Mouse (Mus musculus): ENCODE measurements around the gene Hoxb7. TPM values are rescaled to one million over a fixed set of nuclear protein-coding genes. Genes with fewer than 3 reads are reported as not detected.

The Hoxb7 gene
- total and polyA plus RNA-seq, 2 experiments from 2014 or later = 0.20 TPM; not detected in 1

GRCm38 (mm10) chr11:96334998-96335397, 48.6 kb downstream of the Hoxb7 start:
- no peaks in the 10 kb centered on the region for H3K4me1 ChIP-seq (ENCODE audit: control insufficient read depth, insufficient read depth)
- H3K4me2 ChIP-seq (ENCODE audit: low read depth, low read length) = no peak overlapping the region
- no peak overlapping the region for H3K9ac ChIP-seq (replicated peaks; ENCODE audit: low read depth, low read length)
- no peaks in the 10 kb centered on the region for H3K9me3 ChIP-seq (replicated peaks; ENCODE audit: control insufficient read depth, low read length)
- WGBS = 45% methylated on average over 3 of the region's 3 CpGs
- H3K4me3 ChIP-seq (ENCODE audit: low read depth, low read length) = no peak overlapping the region
- no peak overlapping the region for H3K27ac ChIP-seq (ENCODE audit: low read depth)
- H3K27me3 ChIP-seq (ENCODE audit: control insufficient read depth, insufficient read depth, low read length) = peaks cover 98% of the 10 kb centered on the region
- TF ChIP-seq EP300 (IDR thresholded peaks at IDR 0.05; ENCODE audit: low read depth) = no peak
- no peak for TF ChIP-seq CTCF (IDR thresholded peaks at IDR 0.05; ENCODE audit: low read depth)
- DNase-seq (ENCODE audit: low spot score) (no peak), ATAC-seq (ENCODE audit: insufficient read depth, low read depth) (no peak)
- no peaks in the 10 kb centered on the region for H3K36me3 ChIP-seq (replicated peaks; ENCODE audit: control insufficient read depth, insufficient read depth, low read length)

GRCm38 (mm10) chr11:96336597-96336996, 50.2 kb downstream of the Hoxb7 start:
- H3K9me3 ChIP-seq (replicated peaks; ENCODE audit: control insufficient read depth, low read length) = no peaks in the 10 kb centered on the region
- ATAC-seq (ENCODE audit: insufficient read depth, low read depth) (no peak), DNase-seq (ENCODE audit: low spot score) (no peak)
- no peak for TF ChIP-seq CTCF (IDR thresholded peaks at IDR 0.05; ENCODE audit: low read depth)
- TF ChIP-seq EP300 (IDR thresholded peaks at IDR 0.05; ENCODE audit: low read depth) = no peak
- no peak overlapping the region for H3K9ac ChIP-seq (replicated peaks; ENCODE audit: low read depth, low read length)
- no peaks in the 10 kb centered on the region for H3K4me1 ChIP-seq (ENCODE audit: control insufficient read depth, insufficient read depth)
- no peak overlapping the region for H3K4me3 ChIP-seq (ENCODE audit: low read depth, low read length)
- H3K27ac ChIP-seq (ENCODE audit: low read depth) = no peak overlapping the region
- WGBS = 20% methylated on average over 2 of the region's 2 CpGs
- peaks cover 96% of the 10 kb centered on the region for H3K27me3 ChIP-seq (ENCODE audit: control insufficient read depth, insufficient read depth, low read length)
- H3K36me3 ChIP-seq (replicated peaks; ENCODE audit: control insufficient read depth, insufficient read depth, low read length) = no peaks in the 10 kb centered on the region
- no peak overlapping the region for H3K4me2 ChIP-seq (ENCODE audit: low read depth, low read length)

- Histone ChIP-seq H3K27ac (ENCODE audit: low read depth) (no peak overlapping the region), H3K27me3 (ENCODE audit: control insufficient read depth, insufficient read depth, low read length) (peaks cover 96% of the 10 kb centered on the region), H3K4me1 (ENCODE audit: control insufficient read depth, insufficient read depth) (no peaks in the 10 kb centered on the region), H3K36me3 (replicated peaks; ENCODE audit: control insufficient read depth, insufficient read depth, low read length) (no peaks in the 10 kb centered on the region), H3K4me2 (ENCODE audit: low read depth, low read length) (no peak overlapping the region), H3K9ac (replicated peaks; ENCODE audit: low read depth, low read length) (no peak overlapping the region), H3K4me3 (ENCODE audit: low read depth, low read length) (no peak overlapping the region), H3K9me3 (replicated peaks; ENCODE audit: control insufficient read depth, low read length) (no peaks in the 10 kb centered on the region)
- DNase-seq (ENCODE audit: low spot score) (no peak), ATAC-seq (ENCODE audit: insufficient read depth, low read depth) (no peak)
- TF ChIP-seq EP300 (IDR thresholded peaks at IDR 0.05; ENCODE audit: low read depth) = no peak
- no peak for TF ChIP-seq CTCF (IDR thresholded peaks at IDR 0.05; ENCODE audit: low read depth)
- WGBS = 25% methylated on average over 6 of the region's 6 CpGs
Measured at GRCm38 (mm10) chr11:96337026-96337425, 50.6 kb downstream of the Hoxb7 start.

GRCm38 (mm10) chr11:96338957-96339855, 52.8 kb downstream of the Hoxb7 start:
- ATAC-seq (ENCODE audit: insufficient read depth, low read depth) = no peak
- Histone ChIP-seq H3K4me3 (ENCODE audit: low read depth, low read length) (no peak overlapping the region), H3K4me2 (ENCODE audit: low read depth, low read length) (no peak overlapping the region), H3K36me3 (replicated peaks; ENCODE audit: control insufficient read depth, insufficient read depth, low read length) (no peaks in the 10 kb centered on the region), H3K9me3 (replicated peaks; ENCODE audit: control insufficient read depth, low read length) (no peaks in the 10 kb centered on the region), H3K27me3 (ENCODE audit: control insufficient read depth, insufficient read depth, low read length) (peaks cover 96% of the 10 kb centered on the region), H3K4me1 (ENCODE audit: control insufficient read depth, insufficient read depth) (no peaks in the 10 kb centered on the region), H3K9ac (replicated peaks; ENCODE audit: low read depth, low read length) (no peak overlapping the region), H3K27ac (ENCODE audit: low read depth) (no peak overlapping the region)
- TF ChIP-seq CTCF (IDR thresholded peaks at IDR 0.05; ENCODE audit: low read depth) = no peak
- TF ChIP-seq EP300 (IDR thresholded peaks at IDR 0.05; ENCODE audit: low read depth) = no peak
- DNase-seq (ENCODE audit: low spot score) = no peak
- 40% methylated on average over 7 of the region's 7 CpGs for WGBS

MicroRNA genes within 50 kb of the gene (microRNA counts, 519-probe panel; counts per million panel counts)
- microRNA mmu-miR-10a = 3,314 counts per million, percentile 37 among the panel's probes with 10 or more counts
- microRNA mmu-miR-196a = 2,535 counts per million, percentile 28 among the panel's probes with 10 or more counts

Small RNAs within 50 kb of the gene (microRNA-seq; reads per million reads assigned to microRNA genes)
- gene Mir10a = 1,156 reads per million, percentile 80 among the genes with 10 or more reads in this experiment
- not detected for gene Mir196a-1

Other genes starting within 250 kb of the Hoxb7 start
- 42.4 and 44.4 TPM in 2 replicates for gene Ube2z, start 221.2 kb upstream of the Hoxb7 start, total RNA-seq (2014; rRNA removed; ENCODE audit: low replicate concordance)
- gene Ube2z, start 221.2 kb upstream of the Hoxb7 start, polyA plus RNA-seq (2015; fragmentation: Nextera tagmentation; extraction: Ambion mirVana) = 19.3 and 20.0 TPM in 2 replicates
- gene Atp5g1, start 211.0 kb upstream of the Hoxb7 start, total RNA-seq (2014; rRNA removed; ENCODE audit: low replicate concordance) = 4,197 and 4,922 TPM in 2 replicates
- gene Atp5g1, start 211.0 kb upstream of the Hoxb7 start, polyA plus RNA-seq (2015; fragmentation: Nextera tagmentation; extraction: Ambion mirVana) = 4,840 and 4,941 TPM in 2 replicates
- not detected in 2 replicates for gene Calcoco2, start 174.7 kb upstream of the Hoxb7 start, total RNA-seq (2014; rRNA removed; ENCODE audit: low replicate concordance)
- gene Calcoco2, start 174.7 kb upstream of the Hoxb7 start, polyA plus RNA-seq (2015; fragmentation: Nextera tagmentation; extraction: Ambion mirVana) = not detected in 2 replicates
- gene Ttll6, start 152.8 kb upstream of the Hoxb7 start, total RNA-seq (2014; rRNA removed; ENCODE audit: low replicate concordance) = not detected in 2 replicates
- not detected in 2 replicates for gene Ttll6, start 152.8 kb upstream of the Hoxb7 start, polyA plus RNA-seq (2015; fragmentation: Nextera tagmentation; extraction: Ambion mirVana)
- gene Hoxb13, start 92.3 kb upstream of the Hoxb7 start, total RNA-seq (2014; rRNA removed; ENCODE audit: low replicate concordance) = not detected in 2 replicates
- gene Hoxb13, start 92.3 kb upstream of the Hoxb7 start, polyA plus RNA-seq (2015; fragmentation: Nextera tagmentation; extraction: Ambion mirVana) = not detected in 2 replicates
- not detected in 2 replicates for gene Hoxb9, start 15.2 kb upstream of the Hoxb7 start, total RNA-seq (2014; rRNA removed; ENCODE audit: low replicate concordance)
- not detected in 2 replicates for gene Hoxb9, start 15.2 kb upstream of the Hoxb7 start, polyA plus RNA-seq (2015; fragmentation: Nextera tagmentation; extraction: Ambion mirVana)
- not detected in 2 replicates for gene Hoxb8, start 4.7 kb upstream of the Hoxb7 start, total RNA-seq (2014; rRNA removed; ENCODE audit: low replicate concordance)
- gene Hoxb8, start 4.7 kb upstream of the Hoxb7 start, polyA plus RNA-seq (2015; fragmentation: Nextera tagmentation; extraction: Ambion mirVana) = not detected in 2 replicates
- not detected in 2 replicates for gene Hoxb6, start 5.9 kb downstream of the Hoxb7 start, total RNA-seq (2014; rRNA removed; ENCODE audit: low replicate concordance)
- not detected in 2 replicates for gene Hoxb6, start 5.9 kb downstream of the Hoxb7 start, polyA plus RNA-seq (2015; fragmentation: Nextera tagmentation; extraction: Ambion mirVana)
- 0.19 TPM in 1 of 2 replicates, not detected in the other for gene Hoxb5, start 16.7 kb downstream of the Hoxb7 start, total RNA-seq (2014; rRNA removed; ENCODE audit: low replicate concordance)
- gene Hoxb5, start 16.7 kb downstream of the Hoxb7 start, polyA plus RNA-seq (2015; fragmentation: Nextera tagmentation; extraction: Ambion mirVana) = 0.08 and 0.25 TPM in 2 replicates
- gene Hoxb4, start 31.6 kb downstream of the Hoxb7 start, total RNA-seq (2014; rRNA removed; ENCODE audit: low replicate concordance) = 0.39 and 2.3 TPM in 2 replicates
- 0.19 and 0.25 TPM in 2 replicates for gene Hoxb4, start 31.6 kb downstream of the Hoxb7 start, polyA plus RNA-seq (2015; fragmentation: Nextera tagmentation; extraction: Ambion mirVana)
- gene Hoxb3, start 36.7 kb downstream of the Hoxb7 start, total RNA-seq (2014; rRNA removed; ENCODE audit: low replicate concordance) = 0.08 and 0.66 TPM in 2 replicates
- gene Hoxb3, start 36.7 kb downstream of the Hoxb7 start, polyA plus RNA-seq (2015; fragmentation: Nextera tagmentation; extraction: Ambion mirVana) = 0.15 and 0.32 TPM in 2 replicates
- 1.9 and 3.2 TPM in 2 replicates for gene Hoxb2, start 63.9 kb downstream of the Hoxb7 start, total RNA-seq (2014; rRNA removed; ENCODE audit: low replicate concordance)
- 0.97 and 1.8 TPM in 2 replicates for gene Hoxb2, start 63.9 kb downstream of the Hoxb7 start, polyA plus RNA-seq (2015; fragmentation: Nextera tagmentation; extraction: Ambion mirVana)
- gene Hoxb1, start 79.1 kb downstream of the Hoxb7 start, total RNA-seq (2014; rRNA removed; ENCODE audit: low replicate concordance) = not detected in 2 replicates
- not detected in 2 replicates for gene Hoxb1, start 79.1 kb downstream of the Hoxb7 start, polyA plus RNA-seq (2015; fragmentation: Nextera tagmentation; extraction: Ambion mirVana)
- gene Skap1, start 178.0 kb downstream of the Hoxb7 start, total RNA-seq (2014; rRNA removed; ENCODE audit: low replicate concordance) = 4.4 TPM in 1 of 2 replicates, not detected in the other
- 0.11 TPM in 1 of 2 replicates, not detected in the other for gene Skap1, start 178.0 kb downstream of the Hoxb7 start, polyA plus RNA-seq (2015; fragmentation: Nextera tagmentation; extraction: Ambion mirVana)